Mouse (Mus musculus) midbrain, embryonic 11.5 days (tissue): ENCODE data around the gene Slx4ip. TPM values are rescaled to one million over a fixed set of nuclear protein-coding genes. Genes with fewer than 3 reads are reported as not detected.

Source experiments
- ATAC-seq: fragments of 200-750 bp; cut with Nextera tagmentation; 2 replicates; pipeline ENCODE4 v1.8.0; 2017; ENCODE audit warnings: moderate TSS enrichment, moderate library complexity; ENCODE audit not compliant: low FRiP score
- DNase-seq: peaks from one replicate; pipeline ENCODE4 v3.0.0; 2015; ENCODE audit warnings: low spot score; ENCODE audit errors: missing footprints
- H3K27ac ChIP-seq: fragments of 300-500 bp; sonication (generic); 2 replicates; pipeline ENCODE4 v1.5.1; 2014; ENCODE audit warnings: low read depth, low read length
- H3K27me3 ChIP-seq: fragments of 300-500 bp; sonication (generic); 2 replicates; pipeline ENCODE4 v1.6.1; 2014; ENCODE audit warnings: mild to moderate bottlenecking, low read length, moderate library complexity, mixed read lengths; ENCODE audit not compliant: control insufficient read depth, insufficient read depth
- H3K36me3 ChIP-seq: fragments of 300-500 bp; sonication (generic); 2 replicates; pipeline ENCODE4 v1.6.1; 2014; ENCODE audit warnings: mild to moderate bottlenecking, low read length, moderate library complexity, mixed read lengths; ENCODE audit not compliant: control insufficient read depth, insufficient read depth
- H3K4me1 ChIP-seq: fragments of 300-500 bp; sonication (generic); 2 replicates; pipeline ENCODE4 v1.6.1; 2014; ENCODE audit warnings: low read length; ENCODE audit not compliant: control insufficient read depth, insufficient read depth
- H3K4me2 ChIP-seq: fragments of 300-500 bp; sonication (generic); 2 replicates; pipeline ENCODE4 v1.6.1; 2014; ENCODE audit warnings: mild to moderate bottlenecking, moderate library complexity
- H3K4me3 ChIP-seq: fragments of 300-500 bp; sonication (generic); 2 replicates; pipeline ENCODE4 v1.5.1; 2014; ENCODE audit warnings: low read depth, low read length
- H3K9ac ChIP-seq: fragments of 300-500 bp; sonication (generic); 2 replicates; pipeline ENCODE4 v1.6.1; 2014; ENCODE audit warnings: low read length
- H3K9me3 ChIP-seq: fragments of 300-500 bp; sonication (generic); 2 replicates; pipeline ENCODE4 v1.6.1; 2016; ENCODE audit warnings: low read length; ENCODE audit not compliant: control insufficient read depth
- WGBS: fragments of 180-500 bp; shearing (Covaris S2); extraction: QIAGEN DNeasy Blood & Tissue Kit; methylation state at CpG from one replicate; pipeline ENCODE4 v1.1.7; 2014; 5-methylcytosine and 5-hydroxymethylcytosine counted together
- polyA plus RNA-seq: library from polyadenylated mRNA; unstranded; fragments of >200 nt; fragmentation: Nextera tagmentation; extraction: Ambion mirVana; gene quantifications from 2 replicates; pipeline ENCODE4 v1.2.1, GENCODE M21; 2014

Slx4ip gene
- polyA plus RNA-seq, 1 experiment from 2014 or later, result 9.6 TPM

DNA sequence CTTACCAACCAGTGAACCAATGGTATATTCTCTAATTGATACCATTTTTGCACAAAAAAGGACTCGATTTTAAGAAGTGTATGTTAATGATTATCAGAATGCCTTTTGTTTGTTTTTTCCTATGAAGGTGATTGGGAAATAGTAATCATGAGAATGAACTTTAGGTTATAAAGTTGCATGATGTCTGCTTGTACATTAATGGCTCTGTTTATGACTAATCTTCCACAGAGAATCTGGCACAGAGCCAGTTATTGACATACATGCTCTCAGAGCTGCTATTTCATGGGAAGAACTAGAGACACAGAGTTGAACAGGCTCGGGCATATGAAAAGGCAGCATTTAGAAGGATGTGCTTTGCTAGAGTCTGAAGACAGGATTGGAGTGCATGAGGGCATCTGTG lies 5.1 kb downstream of the Slx4ip start:
- Histone ChIP-seq H3K9me3 (no peaks in the 10 kb centered on the region), H3K4me3 (no peak overlapping the region), H3K9ac (no peak overlapping the region), H3K27ac (no peak overlapping the region), H3K36me3 (no peaks in the 10 kb centered on the region), H3K4me2 (no peak overlapping the region), H3K4me1 (peaks cover 7% of the 10 kb centered on the region), H3K27me3 (no peaks in the 10 kb centered on the region)
- WGBS, result 87% methylated on average over 2 of the region's 2 CpGs
- DNase-seq, result no peak
- ATAC-seq, result no peak

- H3K9ac ChIP-seq, result no peak overlapping the region
- no peak overlapping the region for H3K4me2 ChIP-seq
- H3K27ac ChIP-seq, result no peak overlapping the region
- peaks cover 14% of the 10 kb centered on the region for H3K4me1 ChIP-seq
- DNase-seq, result no peak
- no peaks in the 10 kb centered on the region for H3K9me3 ChIP-seq
- H3K4me3 ChIP-seq, result no peak overlapping the region
- 0 out of 2 replicates have a peak, but pooled peaks cover 5% of the 10 kb centered on the region for H3K36me3 ChIP-seq
- WGBS, result 82% methylated on average over 3 of the region's 3 CpGs
- no peaks in the 10 kb centered on the region for H3K27me3 ChIP-seq
- no peak for ATAC-seq
These were observed 17.6 kb downstream of the Slx4ip start for GRCm38 (mm10) chr2:136908596-136908995.

GRCm38 (mm10) chr2:136909298-136909697 lies 18.3 kb downstream of the Slx4ip start:
- Histone ChIP-seq H3K27ac (no peak overlapping the region), H3K4me1 (peaks cover 14% of the 10 kb centered on the region), H3K4me2 (no peak overlapping the region), H3K4me3 (no peak overlapping the region), H3K9me3 (no peaks in the 10 kb centered on the region), H3K36me3 (0 out of 2 replicates have a peak, but pooled peaks cover 5% of the 10 kb centered on the region), H3K27me3 (no peaks in the 10 kb centered on the region), H3K9ac (no peak overlapping the region)
- DNase-seq (no peak), ATAC-seq (no peak)
- 67% methylated on average over 2 of the region's 2 CpGs for WGBS

GRCm38 (mm10) chr2:136911958-136912411 lies 21.0 kb downstream of the Slx4ip start:
- 10% methylated on average over 4 of the region's 4 CpGs for WGBS
- H3K36me3 ChIP-seq, result no peaks in the 10 kb centered on the region
- H3K4me2 ChIP-seq, result no peak overlapping the region
- peak overlapping the region; percentile 4; the same call in 1 of the 2 replicates for H3K9ac ChIP-seq
- no peaks in the 10 kb centered on the region for H3K27me3 ChIP-seq
- H3K4me1 ChIP-seq, result peaks cover 14% of the 10 kb centered on the region
- H3K9me3 ChIP-seq, result no peaks in the 10 kb centered on the region
- ATAC-seq (peak; percentile 60), DNase-seq (no peak)
- no peak overlapping the region for H3K4me3 ChIP-seq
- no peak overlapping the region for H3K27ac ChIP-seq

- no peak overlapping the region for H3K27ac ChIP-seq
These were observed 22.0 kb downstream of the Slx4ip start for GRCm38 (mm10) chr2:136913021-136913420.

DNA sequence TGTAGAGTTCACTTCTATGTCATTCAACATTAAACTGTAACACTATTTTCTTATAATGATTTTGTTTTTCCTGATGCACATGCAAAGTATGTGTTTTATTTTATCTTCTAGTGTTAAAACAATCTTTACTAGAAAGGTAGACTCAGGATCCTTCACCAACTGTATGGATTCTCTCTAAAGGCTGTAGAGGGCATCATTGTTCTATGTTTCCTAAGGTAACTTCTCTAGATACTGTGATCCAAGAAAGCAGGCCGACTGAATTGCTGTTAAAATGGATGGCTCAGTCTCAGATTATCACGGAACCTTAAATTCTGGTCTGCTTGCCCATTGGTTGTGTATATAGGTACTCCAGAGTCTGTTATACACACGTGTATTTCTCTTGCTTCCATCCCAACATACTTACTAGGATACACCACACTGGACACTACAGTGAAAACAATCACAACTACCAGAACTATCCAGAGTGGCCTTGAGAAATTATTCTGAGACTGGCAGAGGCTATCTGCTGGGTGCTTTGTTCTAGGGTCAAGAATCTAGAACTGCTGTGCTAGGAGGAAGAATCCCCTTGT lies 23.4 kb downstream of the Slx4ip start:
- 49% methylated on average over 3 of the region's 3 CpGs for WGBS
- no peak overlapping the region for H3K27ac ChIP-seq
- ATAC-seq, result no peak

More at GRCm38 (mm10) chr2:136913021-136913420, 22.0 kb downstream of the Slx4ip start:
- H3K36me3 ChIP-seq, result no peaks in the 10 kb centered on the region
- DNase-seq (no peak), ATAC-seq (0 out of 2 replicates have a peak, but pooled peaks have one; percentile 7)
- H3K9ac ChIP-seq, result no peak overlapping the region; the same call in 1 of the 2 replicates
- H3K4me3 ChIP-seq, result no peak overlapping the region
- no peak overlapping the region; the same call in 1 of the 2 replicates for H3K4me2 ChIP-seq
- H3K4me1 ChIP-seq, result peaks cover 14% of the 10 kb centered on the region
- no peaks in the 10 kb centered on the region for H3K9me3 ChIP-seq
- no peaks in the 10 kb centered on the region for H3K27me3 ChIP-seq
- 16% methylated on average over 3 of the region's 3 CpGs for WGBS

DNA sequence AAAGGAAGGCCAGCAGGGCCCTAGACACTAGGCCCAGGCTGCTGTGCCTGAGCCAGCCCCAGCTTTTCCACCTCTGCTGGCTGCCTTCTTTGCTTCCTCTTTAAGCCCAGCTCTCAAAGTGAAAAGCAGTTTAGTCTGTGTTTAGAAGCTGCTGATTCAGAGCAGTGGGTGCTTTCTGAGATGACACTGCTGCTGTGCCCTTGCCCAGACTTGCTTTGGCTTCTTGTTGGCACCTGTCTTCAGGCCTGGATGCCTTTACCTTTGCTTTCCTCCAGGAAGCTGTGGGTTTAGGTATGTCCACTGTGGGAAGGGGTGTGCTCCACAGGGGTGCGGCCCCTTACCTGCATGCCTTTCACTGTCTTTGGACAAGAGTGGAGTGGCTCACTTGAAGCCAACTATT lies 28.4 kb downstream of the Slx4ip start:
- no peaks in the 10 kb centered on the region for H3K27me3 ChIP-seq
- no peaks in the 10 kb centered on the region for H3K4me1 ChIP-seq
- 87% methylated on average over 1 of the region's 1 CpGs for whole genome bisulfite sequencing
- no peak for ATAC-seq
- no peaks in the 10 kb centered on the region for H3K36me3 ChIP-seq
- no peak overlapping the region for H3K9ac ChIP-seq
- no peak overlapping the region for H3K4me3 ChIP-seq
- no peak overlapping the region for H3K27ac ChIP-seq
- no peaks in the 10 kb centered on the region for H3K9me3 ChIP-seq
- H3K4me2 ChIP-seq, result no peak overlapping the region
- no peak for DNase-seq

More for the DNA sequence above, 23.4 kb downstream of the Slx4ip start:
- Histone ChIP-seq H3K4me3 (no peak overlapping the region), H3K9me3 (no peaks in the 10 kb centered on the region), H3K36me3 (no peaks in the 10 kb centered on the region), H3K27me3 (no peaks in the 10 kb centered on the region), H3K4me2 (no peak overlapping the region), H3K9ac (no peak overlapping the region), H3K4me1 (peaks cover 14% of the 10 kb centered on the region)
- no peak for DNase-seq

GRCm38 (mm10) chr2:136920257-136920993 lies 29.4 kb downstream of the Slx4ip start:
- H3K27ac ChIP-seq, result no peak overlapping the region
- ATAC-seq (no peak), DNase-seq (no peak)
- WGBS, result 93% methylated on average over 3 of the region's 3 CpGs
- H3K4me3 ChIP-seq, result no peak overlapping the region
- H3K4me2 ChIP-seq, result no peak overlapping the region
- no peaks in the 10 kb centered on the region for H3K36me3 ChIP-seq
- no peaks in the 10 kb centered on the region for H3K9me3 ChIP-seq
- H3K27me3 ChIP-seq, result no peaks in the 10 kb centered on the region
- H3K4me1 ChIP-seq, result no peaks in the 10 kb centered on the region
- no peak overlapping the region for H3K9ac ChIP-seq

- no peak for ATAC-seq
These were observed 30.0 kb downstream of the Slx4ip start for GRCm38 (mm10) chr2:136921003-136921408.

More at GRCm38 (mm10) chr2:136921003-136921408, 30.0 kb downstream of the Slx4ip start:
- Histone ChIP-seq H3K4me2 (no peak overlapping the region), H3K27me3 (no peaks in the 10 kb centered on the region), H3K9ac (no peak overlapping the region), H3K27ac (no peak overlapping the region), H3K9me3 (no peaks in the 10 kb centered on the region), H3K4me1 (no peaks in the 10 kb centered on the region), H3K4me3 (no peak overlapping the region), H3K36me3 (no peaks in the 10 kb centered on the region)
- DNase-seq, result no peak
- 89% methylated on average over 4 of the region's 4 CpGs for WGBS
